Mouse (Mus musculus): ENCODE data around the gene Acd.

- no peak for TF ChIP-seq CTCF (IDR thresholded peaks at IDR 0.05; ENCODE audit: insufficient read depth, low read length)
- no peak for TF ChIP-seq POLR2A (IDR thresholded peaks at IDR 0.05; ENCODE audit: borderline replicate concordance, extremely low read depth, low read depth, low read length)
These were observed 5.5 kb upstream of the Acd start for GRCm38 (mm10) chr8:105706426-105706825.

All from lung, adult 2 months (tissue).